Mouse (Mus musculus) small intestine, adult 2 months (tissue): ENCODE results near the gene Csmd2.

Experiments used
- CTCF ChIP-seq: fragments of 200-500 bp; IDR thresholded peaks from 2 replicates; pipeline ENCODE4 v1.5.1; 2012; ENCODE audit warnings: low read depth, mild to moderate bottlenecking, control low read depth, inconsistent platforms, low read length, moderate library complexity, mixed read lengths; ENCODE audit not compliant: insufficient replicate concordance, insufficient read length; ENCODE audit errors: extremely low read depth
- POLR2A ChIP-seq: fragments of 200-500 bp; IDR thresholded peaks from 2 replicates; pipeline ENCODE4 v1.6.1; 2012; ENCODE audit warnings: low read depth, mild to moderate bottlenecking, control low read depth, inconsistent platforms, low read length, moderate library complexity

DNA sequence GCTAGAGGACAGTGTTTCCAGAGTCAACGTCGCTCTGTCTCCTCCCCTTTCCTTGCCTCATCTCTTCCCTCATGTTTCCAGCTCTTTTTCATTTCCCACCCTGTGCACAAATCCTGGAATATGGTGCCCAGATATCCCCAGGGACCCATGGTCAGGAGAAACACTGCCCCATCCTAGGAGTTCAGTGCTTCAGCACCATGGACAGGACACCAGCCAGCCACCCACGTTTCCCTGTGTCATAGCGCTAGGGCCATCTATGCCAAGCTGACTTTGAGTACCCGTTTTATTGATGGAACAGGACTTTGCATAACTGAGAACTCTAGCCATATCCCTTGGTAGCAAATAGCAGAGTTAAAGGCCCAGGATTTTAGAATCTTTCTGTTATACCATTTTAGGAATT is 55.0 kb downstream of the Csmd2 start:
- TF ChIP-seq POLR2A (no peak), CTCF (no peak)
